Mouse (Mus musculus) left cerebral cortex, postnatal 4 days (tissue): ENCODE measurements around the gene Mrps16. TPM values are rescaled to one million over a fixed set of nuclear protein-coding genes. Genes with fewer than 3 reads are reported as not detected.

Experiments used
- DNase-seq: peaks from one replicate; pipeline ENCODE4 v3.0.0-alpha.2; 2022
- intact Hi-C: fragments of 180-260 bp; cut with DNase I; formaldehyde crosslinking; loops from one replicate; pipeline ENCODE4 v1.15.1; 2025
- total RNA-seq, 2 experiments: library from RNA; stranded (reverse); gene quantifications; 2 replicates each; pipeline ENCODE4 v1.2.3; 2021

The Mrps16 gene
- total RNA-seq, 2 experiments from 2014 or later = 32.9 to 33.2 TPM

DNA sequence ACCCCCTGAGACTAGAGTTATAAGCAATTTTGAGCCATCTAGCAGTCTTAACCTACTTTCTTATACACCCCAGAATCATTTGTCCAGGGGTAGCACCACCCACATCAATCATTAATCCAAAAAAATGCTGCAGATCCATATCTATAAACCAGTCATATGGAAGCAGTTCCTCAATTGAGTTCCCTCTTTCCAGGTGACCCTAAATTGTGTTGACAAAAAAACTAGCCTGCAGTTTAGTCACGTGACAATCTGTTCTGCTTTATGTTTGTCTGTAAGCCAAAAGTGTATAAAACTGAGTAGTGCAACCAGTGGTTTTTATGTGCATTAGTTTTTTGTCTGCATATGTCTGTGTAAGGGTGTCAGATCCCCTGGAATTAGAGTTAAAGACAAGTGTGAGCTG lies 21.6 kb downstream of the Mrps16 start:
- intact Hi-C loops = no loop called here
- no peak for DNase-seq

GRCm38 (mm10) chr14:20370798-20371197 lies 22.6 kb downstream of the Mrps16 start:
- intact Hi-C loops = no loop called here
- no peak for DNase-seq

DNA sequence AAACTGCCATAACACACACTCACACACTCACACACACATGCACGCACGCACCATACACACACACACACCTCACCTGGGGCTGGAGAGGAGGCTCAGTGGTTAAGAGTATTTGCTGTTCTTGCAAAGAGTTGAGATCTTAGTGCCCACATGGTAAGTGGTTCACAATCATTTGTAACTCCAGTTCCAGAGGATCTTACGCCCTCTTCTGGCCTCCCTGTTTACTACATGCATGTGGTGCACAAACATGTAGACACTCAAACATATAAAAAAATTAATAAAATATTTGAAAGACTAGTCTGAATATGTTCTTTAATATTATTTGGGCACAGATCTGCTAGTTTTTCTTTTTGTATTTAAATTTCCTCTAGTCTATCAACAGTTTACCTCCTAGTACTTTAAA lies 25.2 kb downstream of the Mrps16 start:
- DNase-seq = no peak
- intact Hi-C loops = no loop called here

GRCm38 (mm10) chr14:20363230-20363629 lies 30.2 kb downstream of the Mrps16 start:
- DNase-seq = no peak

GRCm38 (mm10) chr14:20347991-20348541 lies 45.4 kb downstream of the Mrps16 start, which contains the start of the genes Ecd and Fam149b:
TSS of gene Ecd (minus strand) at chr14:20348121.
TSS of gene Fam149b (plus strand) at chr14:20348162.
- intact Hi-C loops = no loop called here

More at GRCm38 (mm10) chr14:20363230-20363629, 30.2 kb downstream of the Mrps16 start:
- intact Hi-C loops = no loop called here

DNA sequence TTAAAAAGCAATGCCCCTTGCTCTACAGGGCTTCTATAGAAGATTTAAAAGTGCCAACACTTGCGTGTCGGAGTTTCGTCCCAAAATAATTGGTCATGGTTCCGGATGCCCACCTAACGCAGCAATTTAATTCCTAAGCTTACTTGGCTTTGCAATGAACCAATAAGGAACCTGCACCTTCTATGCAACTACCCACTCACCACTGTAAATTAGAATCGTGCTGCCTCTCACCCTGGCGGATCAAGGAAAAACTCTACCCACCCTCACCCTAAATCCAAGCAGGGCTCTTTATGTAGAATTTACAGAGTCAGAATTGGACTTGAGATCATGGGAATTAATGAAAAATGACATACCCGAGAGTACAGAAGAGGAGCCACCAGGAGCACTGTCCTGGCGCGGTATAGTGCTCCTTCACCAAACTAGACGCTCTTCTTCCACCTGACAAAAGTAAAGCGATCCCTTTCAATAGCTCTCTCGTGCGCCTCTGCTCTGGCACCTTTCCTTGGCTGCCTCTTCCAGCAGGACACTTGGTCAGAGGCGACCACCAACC lies 45.9 kb downstream of the Mrps16 start:
- intact Hi-C loops = no loop called here
- no peak for DNase-seq

More at GRCm38 (mm10) chr14:20347991-20348541, 45.4 kb downstream of the Mrps16 start, which contains the start of the genes Ecd and Fam149b:
- DNase-seq = peak; percentile 92

GRCm38 (mm10) chr14:20345885-20346284 lies 47.5 kb downstream of the Mrps16 start:
- intact Hi-C loops = no loop called here
- no peak for DNase-seq

GRCm38 (mm10) chr14:20340866-20341265 lies 52.6 kb downstream of the Mrps16 start:
- no peak for DNase-seq
- intact Hi-C loops = no loop called here

DNA sequence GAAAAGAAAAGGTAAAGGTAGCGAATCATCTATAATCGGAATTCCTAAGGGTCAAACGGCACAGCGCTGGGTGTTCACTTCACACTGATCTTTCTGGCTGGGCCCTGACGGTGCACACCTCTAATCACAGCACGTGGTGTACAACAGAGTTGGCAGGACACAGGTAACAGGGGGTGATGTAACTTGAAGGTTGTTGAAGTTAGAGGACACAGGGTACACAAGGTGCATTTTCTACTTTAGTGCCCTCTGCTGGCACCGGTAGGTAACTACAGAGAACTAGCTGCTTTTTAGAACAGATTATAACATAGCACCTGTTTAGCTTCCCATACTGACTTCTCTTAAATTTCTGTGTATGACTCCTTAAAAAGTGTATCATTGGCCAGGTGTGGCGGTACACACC lies 53.3 kb downstream of the Mrps16 start:
- intact Hi-C loops = no loop called here
- DNase-seq = no peak

DNA sequence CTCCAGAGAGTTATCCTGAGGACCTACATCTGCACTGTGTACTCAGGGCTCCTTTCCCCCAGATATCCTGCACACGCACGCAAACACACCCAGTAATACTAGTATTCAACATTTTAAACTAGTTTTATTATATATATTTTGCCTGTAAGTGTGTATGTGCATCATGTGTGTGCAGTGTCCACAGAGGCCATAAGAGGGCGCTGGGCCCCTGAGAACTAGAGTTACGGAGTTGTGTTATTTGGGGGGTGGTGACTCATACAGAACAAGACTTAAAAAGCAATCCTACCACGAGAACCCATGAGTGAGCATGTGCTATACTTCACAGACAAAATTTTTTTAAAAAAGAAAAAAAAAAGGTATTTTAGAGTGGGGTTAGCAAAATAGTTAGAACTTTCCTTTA lies 54.0 kb downstream of the Mrps16 start:
- DNase-seq = no peak
- intact Hi-C loops = no loop called here

Other genes starting within 250 kb of the Mrps16 start
- 1 to 10 TPM in 1 of 2 experiments, under 1 TPM in 1; 0.83 to 1.0 TPM for gene Kcnk5, start 211.8 kb downstream of the Mrps16 start, total RNA-seq
- not detected for gene Kcnk16, start 124.4 kb downstream of the Mrps16 start, total RNA-seq
- 10 to 100 TPM; 18.7 to 22.6 TPM for gene Nudt13, start 98.9 kb downstream of the Mrps16 start, total RNA-seq
- 10 to 100 TPM; 31.6 to 34.8 TPM for gene Ecd, start 45.5 kb downstream of the Mrps16 start, total RNA-seq
- 10 to 100 TPM; 51.8 to 53.2 TPM for gene Fam149b, start 45.5 kb downstream of the Mrps16 start, total RNA-seq
- gene Dnajc9, start 4.7 kb downstream of the Mrps16 start, total RNA-seq = 10 to 100 TPM; 34.5 to 39.6 TPM
- 1 to 10 TPM; 1.7 to 2.9 TPM for gene Cfap70, start 58.6 kb upstream of the Mrps16 start, total RNA-seq
- gene Anxa7, start 86.5 kb upstream of the Mrps16 start, total RNA-seq = 10 to 100 TPM; 46.1 to 50.4 TPM
- gene Mss51, start 103.3 kb upstream of the Mrps16 start, total RNA-seq = 1 to 10 TPM; 1.4 to 1.8 TPM
- gene Ppp3cb, start 152.9 kb upstream of the Mrps16 start, total RNA-seq = 100 to 1,000 TPM; 355 to 362 TPM
- gene Usp54, start 247.4 kb upstream of the Mrps16 start, total RNA-seq = 10 to 100 TPM; 23.0 to 26.9 TPM